8 mouse cellular contexts compared by ENCODE assay signal in genomic region chr7:97297466-97297865, GRCm38 (mm10). TPM values are rescaled to one million over a fixed set of nuclear protein-coding genes. Genes with fewer than 3 reads are reported as not detected.
DNase-seq lines count a peak whose midpoint lies in the region; ATAC-seq and TF ChIP-seq lines count a peak whose summit lies in the region.

No protein-coding gene starts in this region.

- H3K36me3 ChIP-seq in C2C12 (ENCODE audit: control insufficient read depth, insufficient read depth) (no peaks in the 10 kb centered on the region), MEL (ENCODE audit: control insufficient read depth in 1 of 2, insufficient read depth in 2 of 2, low read length in 2 of 2) (peaks cover 4 to 10% of the 10 kb centered on the region in 2 experiments; a peak in 3 of 4 replicates)
- no peaks in the 10 kb centered on the region for H3K36me3 ChIP-seq in liver, embryonic 14.5 days (replicated peaks; ENCODE audit: control insufficient read depth, insufficient read depth, low read depth)
- peaks cover 16% of the 10 kb centered on the region for H3K36me3 ChIP-seq in neural tube, embryonic 15.5 days

- no peak overlapping the region for H3K27ac ChIP-seq in MEL (ENCODE audit: control insufficient read depth, low read depth, low read length)
- no peak overlapping the region for H3K27ac ChIP-seq in liver, embryonic 14.5 days
- no peak overlapping the region for H3K27ac ChIP-seq in neural tube, embryonic 15.5 days (replicated peaks)

- H3ac ChIP-seq in C2C12 (ENCODE audit: control insufficient read depth, insufficient read length, low read depth), result no peak overlapping the region

- peak; percentile 79 for DNase-seq in MEL (ENCODE audit: low read depth, low spot score)
- peak; percentile 68 for DNase-seq in cerebellum, adult 9-10 months
- DNase-seq in frontal cortex, adult 2 months (ENCODE audit: extremely low spot score in 1 of 2, low spot score in 1 of 2), result peak; percentile 62 to 91
- DNase-seq in kidney, postnatal 10 days, result peak; percentile 75
- DNase-seq in liver, embryonic 14.5 days (ENCODE audit: low read depth in 3 of 3, low spot score in 3 of 3), result peak; percentile 24 to 41 (median 40)
- DNase-seq in urinary bladder, adult 2 months (ENCODE audit: low spot score), result peak; percentile 17

- no peak for TF ChIP-seq POLR2A in MEL (IDR thresholded peaks at IDR 0.05; ENCODE audit: control insufficient read depth in 1 of 2, insufficient read depth in 1 of 2, low read depth in 1 of 2, low read length in 2 of 2, poor library complexity in 1 of 2)

- TF ChIP-seq EP300 in MEL (IDR thresholded peaks at IDR 0.05; ENCODE audit: low read depth in 1 of 2, low read length in 2 of 2), result no peak
- TF ChIP-seq EP300 in liver, embryonic 14.5 days (IDR thresholded peaks at IDR 0.05; ENCODE audit: low read depth), result no peak

- H3K4me2 ChIP-seq in liver, embryonic 14.5 days (ENCODE audit: low read depth), result no peak overlapping the region
- H3K4me2 ChIP-seq in neural tube, embryonic 15.5 days, result no peak overlapping the region

- ATAC-seq in liver, embryonic 14.5 days (ENCODE audit: insufficient read depth), result no peak
- peak; percentile 53 for ATAC-seq in neural tube, embryonic 15.5 days (ENCODE audit: low FRiP score)

- H3K27me3 ChIP-seq in C2C12 (ENCODE audit: control insufficient read depth, insufficient read depth, insufficient read length) (no peaks in the 10 kb centered on the region), MEL (ENCODE audit: control insufficient read depth in 1 of 2, insufficient read depth in 2 of 2, low read length in 2 of 2) (no peaks in the 10 kb centered on the region)
- no peaks in the 10 kb centered on the region for H3K27me3 ChIP-seq in liver, embryonic 14.5 days (ENCODE audit: control insufficient read depth, insufficient read depth, low read length)
- no peaks in the 10 kb centered on the region for H3K27me3 ChIP-seq in neural tube, embryonic 15.5 days (replicated peaks)

- peak; percentile 38 for TF ChIP-seq CTCF in C2C12 (IDR thresholded peaks at IDR 0.05; ENCODE audit: control insufficient read depth, insufficient read depth, insufficient read length)
- TF ChIP-seq CTCF in MEL (IDR thresholded peaks at IDR 0.05 in 2 of 3, conservative IDR thresholded peaks at IDR 0.05 in 1 of 3; ENCODE audit: control insufficient read depth in 1 of 3, insufficient read depth in 1 of 3, low read depth in 2 of 3, low read length in 3 of 3, poor library complexity in 1 of 3, severe bottlenecking in 1 of 3), result peak; percentile 45 to 92 (median 91)
- TF ChIP-seq CTCF in liver, embryonic 14.5 days (IDR thresholded peaks at IDR 0.05; ENCODE audit: low read depth), result peak; percentile 88

- H3K9me3 ChIP-seq in MEL (replicated peaks; ENCODE audit: insufficient read depth, low read length), result no peaks in the 10 kb centered on the region
- H3K9me3 ChIP-seq in liver, embryonic 14.5 days (ENCODE audit: control insufficient read depth, low read length), result no peaks in the 10 kb centered on the region
- H3K9me3 ChIP-seq in neural tube, embryonic 15.5 days (replicated peaks), result no peaks in the 10 kb centered on the region

- H3K9ac ChIP-seq in MEL (ENCODE audit: control insufficient read depth, low read depth, low read length, poor library complexity, severe bottlenecking), result no peak overlapping the region
- H3K9ac ChIP-seq in liver, embryonic 14.5 days (replicated peaks), result no peak overlapping the region
- H3K9ac ChIP-seq in neural tube, embryonic 15.5 days (replicated peaks), result no peak overlapping the region

- TF ChIP-seq RAD21 in MEL (IDR thresholded peaks at IDR 0.05; ENCODE audit: low read depth, low read length), result peak; percentile 95

- H3K79me2 ChIP-seq in C2C12 (ENCODE audit: control insufficient read depth, insufficient read depth) (no peaks in the 10 kb centered on the region), MEL (ENCODE audit: control insufficient read depth, insufficient read depth, low read length, poor library complexity) (no peaks in the 10 kb centered on the region)

- H3K4me1 ChIP-seq in MEL (ENCODE audit: control insufficient read depth in 1 of 2, insufficient read depth in 2 of 2, low read length in 2 of 2), result peaks cover 5 to 14% of the 10 kb centered on the region in 2 experiments
- H3K4me1 ChIP-seq in liver, embryonic 14.5 days (replicated peaks; ENCODE audit: control insufficient read depth in 2 of 2, insufficient read depth in 2 of 2, low read length in 1 of 2), result no peaks in the 10 kb centered on the region; a peak in 1 of 4 replicates
- H3K4me1 ChIP-seq in neural tube, embryonic 15.5 days, result no peaks in the 10 kb centered on the region

- H3K4me3 ChIP-seq in C2C12 (ENCODE audit: insufficient read depth, poor library complexity, severe bottlenecking) (no peak overlapping the region), MEL (ENCODE audit: control insufficient read depth in 1 of 2, insufficient read depth in 1 of 2, low read depth in 2 of 2, low read length in 2 of 2) (no peak overlapping the region)
- no peak overlapping the region for H3K4me3 ChIP-seq in liver, embryonic 14.5 days (ENCODE audit: insufficient read depth in 1 of 2, low read depth in 2 of 2, low read length in 2 of 2)
- no peak overlapping the region for H3K4me3 ChIP-seq in neural tube, embryonic 15.5 days (replicated peaks)

- H3K79me3 ChIP-seq in C2C12 (ENCODE audit: low read depth), result no peaks in the 10 kb centered on the region

- 2% methylated on average over 2 of the region's 2 CpGs for WGBS in liver, embryonic 14.5 days (ENCODE audit: insufficient replicate concordance)
- 2% methylated on average over 2 of the region's 2 CpGs for WGBS in neural tube, embryonic 15.5 days

TF ChIP-seq in C2C12, 6 proteins besides CTCF, POLR2A, EP300 and RAD21:
- TF ChIP-seq USF1 (IDR thresholded peaks at IDR 0.05; ENCODE audit: low read depth) (no peak), MAX (IDR thresholded peaks at IDR 0.05) (no peak), MYOD1 (IDR thresholded peaks at IDR 0.05; ENCODE audit: control insufficient read depth, insufficient read length, low read depth) (no peak), FOSL1 (IDR thresholded peaks at IDR 0.05; ENCODE audit: insufficient read depth, low read length, poor library complexity, severe bottlenecking) (no peak), MYOG (IDR thresholded peaks at IDR 0.05; ENCODE audit: control insufficient read depth, extremely low read depth, insufficient read length) (no peak), CEBPB (IDR thresholded peaks at IDR 0.05; ENCODE audit: low read depth) (no peak)

TF ChIP-seq in MEL, 35 proteins besides CTCF, POLR2A, EP300 and RAD21:
- TF ChIP-seq SMC3 (IDR thresholded peaks at IDR 0.05; ENCODE audit: low read depth, low read length) (peak; percentile 96), ZC3H11A (IDR thresholded peaks at IDR 0.05; ENCODE audit: low read depth, low read length) (peak; percentile 96), MAZ (IDR thresholded peaks at IDR 0.05; ENCODE audit: low read depth, low read length) (no peak), ZNF384 (IDR thresholded peaks at IDR 0.05; ENCODE audit: low read depth, low read length) (no peak)

RNA-seq across cellular contexts. Expression of gene Usp35, which starts 34.4 kb away (rescaled TPM):
- polyA plus RNA-seq in C2C12 (2012; fragmentation: generic; extraction: Trizol) (1.1 TPM), MEL (2012; ENCODE audit: insufficient read depth in 1 of 2, insufficient read length in 2 of 2, low read depth in 1 of 2, low replicate concordance in 2 of 2, missing spikeins in 1 of 2) (1 to 10 TPM in 1 of 2 experiments, not detected in 1; 2.2 TPM)
- 0.49 and 0.58 TPM in 2 replicates for total RNA-seq in MEL (2012; rRNA removed)
- 17.1 and 18.8 TPM in 2 replicates for polyA plus RNA-seq in frontal cortex, adult 2 months (2012; rRNA removed)
- polyA plus RNA-seq in liver, embryonic 14.5 days (2012; rRNA removed), result 0.29 and 0.36 TPM in 2 replicates
- polyA plus RNA-seq in liver, embryonic 14.5 days (2014; fragmentation: Nextera tagmentation; extraction: Ambion mirVana), result 0.14 and 0.18 TPM in 2 replicates
- polyA plus RNA-seq in neural tube, embryonic 15.5 days (2015; fragmentation: Nextera tagmentation; extraction: Ambion mirVana), result 3.6 and 4.5 TPM in 2 replicates
- polyA plus RNA-seq in urinary bladder, adult 2 months (2012; rRNA removed), result 7.5 and 9.3 TPM in 2 replicates

RNA-seq across cellular contexts. Expression of gene Kctd21, which starts 34.7 kb away (rescaled TPM):
- 0.77 TPM for polyA plus RNA-seq in C2C12 (2012; fragmentation: generic; extraction: Trizol)
- total RNA-seq in MEL (2012; rRNA removed), result 0.23 and 0.36 TPM in 2 replicates
- polyA plus RNA-seq in MEL (2012; ENCODE audit: insufficient read depth in 1 of 2, insufficient read length in 2 of 2, low read depth in 1 of 2, low replicate concordance in 2 of 2, missing spikeins in 1 of 2), result 1 to 10 TPM in 1 of 2 experiments, not detected in 1; 1.2 TPM
- 13.5 and 14.0 TPM in 2 replicates for polyA plus RNA-seq in frontal cortex, adult 2 months (2012; rRNA removed)
- polyA plus RNA-seq in liver, embryonic 14.5 days (2012; rRNA removed), result 0.79 and 0.80 TPM in 2 replicates
- polyA plus RNA-seq in liver, embryonic 14.5 days (2014; fragmentation: Nextera tagmentation; extraction: Ambion mirVana), result 0.76 and 0.96 TPM in 2 replicates
- polyA plus RNA-seq in neural tube, embryonic 15.5 days (2015; fragmentation: Nextera tagmentation; extraction: Ambion mirVana), result 6.4 and 6.8 TPM in 2 replicates
- 9.2 TPM in 2 replicates for polyA plus RNA-seq in urinary bladder, adult 2 months (2012; rRNA removed)

Comparison
In these comparisons a context has a peak if more than half of its experiments do, and no peak if none do; other contexts are left out.
1. CTCF ChIP-seq: peak in every context shown above with its lines; median percentile 91 in MEL; 88 in liver, embryonic 14.5 days; 38 in C2C12.
2. DNase-seq: peak in every context shown above with its lines; median percentile 79 in MEL; 76 in frontal cortex, adult 2 months; 75 in kidney, postnatal 10 days; 68 in cerebellum, adult 9-10 months; 40 in liver, embryonic 14.5 days; 17 in urinary bladder, adult 2 months.